Comparison of ENCODE assay signal across 12 mouse cellular contexts in the genomic region with DNA sequence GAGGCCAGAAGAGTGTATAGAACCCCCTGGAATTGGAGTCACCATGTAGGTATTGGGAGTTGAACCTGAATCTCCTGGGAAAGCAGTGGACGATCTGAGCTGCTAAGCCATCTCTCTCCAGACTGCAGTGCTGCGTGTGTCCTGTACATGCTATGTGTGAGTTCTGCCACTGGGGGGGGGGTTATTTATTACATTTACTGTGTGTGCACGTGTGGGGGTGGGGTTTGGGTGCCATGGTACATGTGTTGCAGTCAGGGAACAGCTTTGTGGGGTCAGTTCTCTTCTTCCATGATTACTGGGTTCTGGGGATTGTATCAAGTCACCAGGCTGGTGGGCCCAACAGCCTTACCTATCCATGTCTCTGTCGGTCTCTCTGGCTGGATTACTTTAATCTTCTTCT. TPM values are rescaled to one million over a fixed set of nuclear protein-coding genes. Genes with fewer than 3 reads are reported as not detected.
A peak's percentile ranks its signal among the peaks of the same experiment; 100 is the strongest.
DNase-seq lines count a peak whose midpoint lies in the region; ATAC-seq and TF ChIP-seq lines count a peak whose summit lies in the region.
"Had no signal": no experiment of that assay in that cellular context is flagged by ENCODE, and none has a peak within 500 bp of the region (broad histone marks: within the 10 kb centered on the region; RNA-seq: fewer than 3 reads in every experiment).

No protein-coding gene starts in this region.

- dilution Hi-C loops in CH12.LX (cut with MboI; ENCODE audit: extremely low pct_ligation_motif_present, extremely low pct_unique_long_range_greater_than_20kb, low sequenced_read_pairs), result no loop called here

- 75% methylated on average over 4 of the region's 4 CpGs for WGBS in lung, embryonic 14.5 days
- WGBS in lung, adult 2 months, result 53% methylated on average over 4 of the region's 4 CpGs

- no peak; the same call in 1 of the 2 replicates for TF ChIP-seq RAD21 in CH12.LX (IDR thresholded peaks at IDR 0.05; ENCODE audit: low read depth, low read length)

- ATAC-seq in lung, embryonic 14.5 days (ENCODE audit: insufficient read depth), result no peak
- ATAC-seq: intestine, embryonic 16.5 days had no signal

- H3K4me2 ChIP-seq in lung, embryonic 14.5 days, result no peak overlapping the region
- H3K4me2 ChIP-seq in CH12.LX (ENCODE audit: insufficient read depth, low read depth, poor library complexity, severe bottlenecking), result no peak overlapping the region

- in situ Hi-C loops in CH12.LX (cut with MboI; ENCODE audit: low pct_ligation_motif_present, low pct_unique_long_range_greater_than_20kb, low sequenced_read_pairs), result no loop called here

- peak; percentile 54 to 62 for DNase-seq in cerebellum, postnatal 10 days
- no peak for DNase-seq in cerebellum, postnatal 4 days (ENCODE audit: low spot score in 2 of 2)
- no peak for DNase-seq in lung, embryonic 14.5 days
- DNase-seq in lung, adult 2 months, result no peak
- no peak for DNase-seq in CH12.LX (ENCODE audit: extremely low read depth)
- peak; percentile 47 for DNase-seq in retina, adult 2 months (ENCODE audit: low read depth, low spot score)
- no peak for DNase-seq in right cerebral cortex, adult 18-20 months
- no peak for DNase-seq in frontal cortex, postnatal 14 days (ENCODE audit: low spot score in 2 of 2)
- DNase-seq: gastrocnemius, postnatal 10 days had no signal

- peaks cover 25% of the 10 kb centered on the region for H3K4me1 ChIP-seq in lung, embryonic 14.5 days (ENCODE audit: insufficient read depth)
- H3K4me1 ChIP-seq in lung, adult 2 months (ENCODE audit: control insufficient read depth, insufficient read depth, low read length), result peaks cover 22% of the 10 kb centered on the region
- H3K4me1 ChIP-seq in CH12.LX (ENCODE audit: control insufficient read depth in 1 of 2, insufficient read depth in 2 of 2), result peaks cover 11 to 35% of the 10 kb centered on the region in 2 experiments

- no peak for TF ChIP-seq EP300 in CH12.LX (IDR thresholded peaks at IDR 0.05; ENCODE audit: low read length)

- peaks cover 4% of the 10 kb centered on the region for H3K36me3 ChIP-seq in lung, embryonic 14.5 days (ENCODE audit: insufficient read depth)
- peaks cover 0 to under 1% of the 10 kb centered on the region in 2 experiments for H3K36me3 ChIP-seq in CH12.LX (replicated peaks in 1 of 2; ENCODE audit: control insufficient read depth in 1 of 2, insufficient read depth in 1 of 2, low read length in 1 of 2)
- H3K36me3 ChIP-seq: limb, embryonic 15.5 days had no signal

- H3K79me2 ChIP-seq in CH12.LX (replicated peaks; ENCODE audit: control insufficient read depth, extremely low read depth, insufficient read depth, poor library complexity, severe bottlenecking), result peaks cover 6% of the 10 kb centered on the region

- TF ChIP-seq POLR2A in lung, adult 2 months (IDR thresholded peaks at IDR 0.05; ENCODE audit: borderline replicate concordance, extremely low read depth, low read depth, low read length), result no peak
- no peak for TF ChIP-seq POLR2A in CH12.LX (IDR thresholded peaks at IDR 0.05; ENCODE audit: low read depth, low read length)

- H3K27me3 ChIP-seq in lung, embryonic 14.5 days (ENCODE audit: insufficient read depth, low read length), result no peaks in the 10 kb centered on the region
- H3K27me3 ChIP-seq in CH12.LX (replicated peaks), result no peaks in the 10 kb centered on the region
- H3K27me3 ChIP-seq: limb, embryonic 15.5 days; megakaryocyte, embryonic 14.5 days had no signal

- H3K9me3 ChIP-seq in lung, embryonic 14.5 days (ENCODE audit: low read depth, low read length), result no peaks in the 10 kb centered on the region
- H3K9me3 ChIP-seq in CH12.LX (replicated peaks; ENCODE audit: low read length), result no peaks in the 10 kb centered on the region
- H3K9me3 ChIP-seq: limb, embryonic 15.5 days; megakaryocyte, embryonic 14.5 days had no signal

- no peak overlapping the region for H3K9ac ChIP-seq in lung, embryonic 14.5 days
- no peak overlapping the region for H3K9ac ChIP-seq in CH12.LX (ENCODE audit: insufficient read depth, low read depth)
- H3K9ac ChIP-seq: limb, embryonic 15.5 days had no signal

- no peak overlapping the region for H3K4me3 ChIP-seq in lung, embryonic 14.5 days (ENCODE audit: low read depth, low read length)
- no peak overlapping the region for H3K4me3 ChIP-seq in lung, adult 2 months (replicated peaks; ENCODE audit: extremely low read depth, low read depth, low read length)
- H3K4me3 ChIP-seq in CH12.LX (replicated peaks in 1 of 3; ENCODE audit: low read depth in 2 of 3, low read length in 2 of 3, poor library complexity in 1 of 3), result no peak overlapping the region

- no peak overlapping the region for H3K27ac ChIP-seq in lung, embryonic 14.5 days (ENCODE audit: low read depth)
- H3K27ac ChIP-seq in CH12.LX (ENCODE audit: insufficient read depth, low read depth), result no peak overlapping the region

- TF ChIP-seq CTCF in lung, embryonic 14.5 days (IDR thresholded peaks at IDR 0.05; ENCODE audit: low read depth), result peak; percentile 31
- TF ChIP-seq CTCF in lung, adult 2 months (IDR thresholded peaks at IDR 0.05; ENCODE audit: insufficient read depth, low read length), result no peak
- TF ChIP-seq CTCF in CH12.LX (conservative IDR thresholded peaks at IDR 0.05 in 1 of 2, IDR thresholded peaks at IDR 0.05 in 1 of 2; ENCODE audit: low read depth in 2 of 2, low read length in 2 of 2), result peak in 1 of 2 experiments; percentile 57; a peak in 2 of 4 replicates

TF ChIP-seq in CH12.LX, 34 proteins besides CTCF, POLR2A, EP300 and RAD21 (continues in another document):
- TF ChIP-seq TCF12 (IDR thresholded peaks at IDR 0.05; ENCODE audit: low read depth, low read length) (no peak), USF2 (conservative IDR thresholded peaks at IDR 0.05; ENCODE audit: low read depth, low read length) (no peak), PAX5 (IDR thresholded peaks at IDR 0.05; ENCODE audit: low read length) (no peak), POLR2AphosphoS2 (IDR thresholded peaks at IDR 0.05; ENCODE audit: low read depth, low read length) (no peak), KAT2A (IDR thresholded peaks at IDR 0.05; ENCODE audit: insufficient replicate concordance, low read length) (no peak), SMC3 (IDR thresholded peaks at IDR 0.05; ENCODE audit: low read depth, low read length) (0 out of 2 replicates have a peak, but pooled peaks have one; percentile 15), CHD1 (IDR thresholded peaks at IDR 0.05; ENCODE audit: low read depth, low read length) (no peak), CHD2 (IDR thresholded peaks at IDR 0.05; ENCODE audit: low read length) (0 out of 2 replicates have a peak, but pooled peaks have one; percentile 17), TBP (conservative IDR thresholded peaks at IDR 0.05; ENCODE audit: low read depth, low read length) (no peak), MEF2A (IDR thresholded peaks at IDR 0.05; ENCODE audit: borderline replicate concordance, low read depth, low read length) (no peak), ZMIZ1 (IDR thresholded peaks at IDR 0.05; ENCODE audit: low read depth, low read length) (no peak), ZC3H11A (IDR thresholded peaks at IDR 0.05; ENCODE audit: low read depth, low read length) (no peak), JUN (IDR thresholded peaks at IDR 0.05; ENCODE audit: insufficient read depth, low read depth, low read length) (no peak), MXI1 (IDR thresholded peaks at IDR 0.05; ENCODE audit: low read depth, low read length) (peak; percentile 36; the same call in 1 of the 2 replicates), SIN3A (IDR thresholded peaks at IDR 0.05; ENCODE audit: low read length) (0 out of 2 replicates have a peak, but pooled peaks have one; percentile 35), MAZ (IDR thresholded peaks at IDR 0.05; ENCODE audit: low read depth, low read length) (no peak), BHLHE40 (IDR thresholded peaks at IDR 0.05; ENCODE audit: low read depth, low read length) (peak; percentile 94), ELF1 (IDR thresholded peaks at IDR 0.05; ENCODE audit: low read depth, low read length) (no peak), GABPA (IDR thresholded peaks at IDR 0.05; ENCODE audit: insufficient replicate concordance, low read depth, low read length) (no peak), JUND (conservative IDR thresholded peaks at IDR 0.05; ENCODE audit: low read depth, low read length) (no peak), NRF1 (IDR thresholded peaks at IDR 0.05; ENCODE audit: low read depth, low read length) (no peak), ZNF384 (IDR thresholded peaks at IDR 0.05; ENCODE audit: low read depth, low read length) (no peak), USF1 (IDR thresholded peaks at IDR 0.05; ENCODE audit: low read depth, low read length) (no peak), NELFE (IDR thresholded peaks at IDR 0.05; ENCODE audit: low read depth, low read length) (no peak)

RNA-seq across cellular contexts. Expression of gene Hnrnpl, which starts 1.5 kb away (rescaled TPM):
- 254 and 255 TPM in 2 replicates for polyA plus RNA-seq in lung, embryonic 14.5 days (2014; fragmentation: Nextera tagmentation; extraction: Ambion mirVana)
- 166 and 244 TPM in 2 replicates for polyA plus RNA-seq in lung, adult 2 months (2012; rRNA removed)
- total RNA-seq in CH12.LX (2012; rRNA removed), result 296 and 342 TPM in 2 replicates
- 365 and 371 TPM in 2 replicates for total RNA-seq in CH12.LX (2014; rRNA removed)
- polyA plus RNA-seq in CH12.LX (2012; ENCODE audit: insufficient read length, low read depth), result 640 and 645 TPM in 2 replicates

RNA-seq across cellular contexts. Expression of gene Rinl, which starts 18.1 kb away (rescaled TPM):
- 6.8 and 6.9 TPM in 2 replicates for polyA plus RNA-seq in lung, embryonic 14.5 days (2014; fragmentation: Nextera tagmentation; extraction: Ambion mirVana)
- polyA plus RNA-seq in lung, adult 2 months (2012; rRNA removed), result 11.2 and 14.5 TPM in 2 replicates
- total RNA-seq in CH12.LX (2012; rRNA removed) (60.9 and 65.5 TPM in 2 replicates), CH12.LX (2014; rRNA removed) (41.5 and 46.1 TPM in 2 replicates)
- 60.6 and 61.8 TPM in 2 replicates for polyA plus RNA-seq in CH12.LX (2012; ENCODE audit: insufficient read length, low read depth)

RNA-seq across cellular contexts. Expression of gene Ech1, which starts 18.1 kb away (rescaled TPM):
- 127 and 133 TPM in 2 replicates for polyA plus RNA-seq in lung, embryonic 14.5 days (2014; fragmentation: Nextera tagmentation; extraction: Ambion mirVana)
- 201 and 250 TPM in 2 replicates for polyA plus RNA-seq in lung, adult 2 months (2012; rRNA removed)
- total RNA-seq in CH12.LX (2012; rRNA removed) (103 and 124 TPM in 2 replicates), CH12.LX (2014; rRNA removed) (119 and 121 TPM in 2 replicates)
- 65.1 and 67.6 TPM in 2 replicates for polyA plus RNA-seq in CH12.LX (2012; ENCODE audit: insufficient read length, low read depth)

RNA-seq across cellular contexts. Expression of gene Lgals4, which starts 26.8 kb away (rescaled TPM):
- 3.2 and 3.7 TPM in 2 replicates for polyA plus RNA-seq in lung, embryonic 14.5 days (2014; fragmentation: Nextera tagmentation; extraction: Ambion mirVana)
- 19.0 and 25.5 TPM in 2 replicates for polyA plus RNA-seq in lung, adult 2 months (2012; rRNA removed)
- total RNA-seq in CH12.LX (2012; rRNA removed) (3.9 and 7.0 TPM in 2 replicates), CH12.LX (2014; rRNA removed) (2.6 and 3.6 TPM in 2 replicates)
- polyA plus RNA-seq in CH12.LX (2012; ENCODE audit: insufficient read length, low read depth), result 6.5 and 7.2 TPM in 2 replicates

RNA-seq across cellular contexts. Expression of gene Nfkbib, which starts 39.6 kb away (rescaled TPM):
- 31.8 and 37.4 TPM in 2 replicates for polyA plus RNA-seq in lung, embryonic 14.5 days (2014; fragmentation: Nextera tagmentation; extraction: Ambion mirVana)
- polyA plus RNA-seq in lung, adult 2 months (2012; rRNA removed), result 48.5 and 49.2 TPM in 2 replicates
- total RNA-seq in CH12.LX (2012; rRNA removed) (59.3 and 62.8 TPM in 2 replicates), CH12.LX (2014; rRNA removed) (24.6 and 30.5 TPM in 2 replicates)
- 97.5 and 101 TPM in 2 replicates for polyA plus RNA-seq in CH12.LX (2012; ENCODE audit: insufficient read length, low read depth)

Comparison
In these comparisons a context has a peak if more than half of its experiments do, and no peak if none do; other contexts are left out.
1. DNase-seq: peak in cerebellum, postnatal 10 days (2 of 2) and retina, adult 2 months (single experiment); none in cerebellum, postnatal 4 days (0 of 2), lung, embryonic 14.5 days (single experiment), lung, adult 2 months (single experiment), CH12.LX (single experiment), right cerebral cortex, adult 18-20 months (single experiment) and frontal cortex, postnatal 14 days (0 of 2).